Comparison of ENCODE assay signal across 35 mouse cellular contexts in the genomic region with DNA sequence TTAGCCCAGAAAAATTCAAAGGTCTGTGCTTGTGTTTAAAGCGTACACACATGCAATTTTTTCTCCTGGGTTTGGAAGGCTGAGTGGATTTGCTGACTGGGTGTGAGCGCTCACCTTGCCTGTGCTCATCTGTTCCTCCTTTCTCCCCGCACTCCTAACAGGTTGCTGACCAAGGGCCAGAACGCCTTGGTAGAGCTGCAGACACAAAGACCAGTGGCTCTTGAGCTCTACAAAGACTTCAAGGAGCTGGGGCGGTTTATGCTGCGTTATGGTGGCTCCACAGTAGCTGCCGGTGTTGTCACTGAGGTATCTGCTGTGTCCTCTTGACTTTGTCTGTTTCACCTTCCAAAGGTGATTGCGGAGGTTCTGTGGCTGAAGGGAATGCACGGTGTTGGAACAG. TPM values are rescaled to one million over a fixed set of nuclear protein-coding genes. Genes with fewer than 3 reads are reported as not detected.
"Had no signal": no experiment of that assay in that cellular context is flagged by ENCODE, and none has a peak within 500 bp of the region (broad histone marks: within the 10 kb centered on the region; RNA-seq: fewer than 3 reads in every experiment).

No protein-coding gene starts in this region.

- H3K4me2 ChIP-seq: embryonic facial prominence, embryonic 12.5 days; embryonic facial prominence, embryonic 13.5 days; embryonic facial prominence, embryonic 15.5 days; forebrain, embryonic 12.5 days; forebrain, embryonic 13.5 days; forebrain, embryonic 15.5 days had no signal

- ATAC-seq: forebrain, embryonic 13.5 days; forebrain, embryonic 14.5 days; forebrain, embryonic 15.5 days; forebrain, embryonic 16.5 days; forebrain, postnatal 0 days had no signal

- DNase-seq: cerebellum, adult 2 months; cerebellum, adult 8-10 months; cerebellum, adult 9-10 months; cerebellum, adult 9-11 months; cerebellum, postnatal 10 days; cerebellum, postnatal 14 days; cerebellum, postnatal 25 days; cerebellum, postnatal 36 days; embryo, embryonic 11 days; forebrain, postnatal 0 days; gastrocnemius, adult 2 months; gastrocnemius, postnatal 10 days; gastrocnemius, postnatal 14 days; gastrocnemius, postnatal 25 days; gastrocnemius, postnatal 36 days; heart, adult 18-20 months; heart, adult 2 months had no signal

- H3K4me1 ChIP-seq: embryonic facial prominence, embryonic 10.5 days; embryonic facial prominence, embryonic 12.5 days; embryonic facial prominence, embryonic 13.5 days; embryonic facial prominence, embryonic 15.5 days; forebrain, embryonic 12.5 days; forebrain, embryonic 13.5 days; forebrain, embryonic 15.5 days had no signal

- H3K4me3 ChIP-seq: embryonic facial prominence, embryonic 10.5 days; embryonic facial prominence, embryonic 12.5 days; embryonic facial prominence, embryonic 13.5 days; embryonic facial prominence, embryonic 15.5 days; erythroblast, embryonic 14.5 days; forebrain, embryonic 10.5 days; forebrain, embryonic 12.5 days; forebrain, embryonic 13.5 days; forebrain, embryonic 15.5 days; gastrocnemius, adult 2 months; heart, adult 2 months had no signal

- H3K27ac ChIP-seq: embryonic facial prominence, embryonic 10.5 days; embryonic facial prominence, embryonic 12.5 days; embryonic facial prominence, embryonic 13.5 days; embryonic facial prominence, embryonic 15.5 days; forebrain, embryonic 10.5 days; forebrain, embryonic 12.5 days; forebrain, embryonic 13.5 days; forebrain, embryonic 15.5 days; gastrocnemius, adult 2 months; heart, adult 2 months had no signal

- H3K9ac ChIP-seq: embryonic facial prominence, embryonic 12.5 days; embryonic facial prominence, embryonic 13.5 days; embryonic facial prominence, embryonic 15.5 days; forebrain, embryonic 12.5 days; forebrain, embryonic 13.5 days; forebrain, embryonic 15.5 days; forebrain, postnatal 0 days had no signal

- H3K27me3 ChIP-seq: embryonic facial prominence, embryonic 12.5 days; embryonic facial prominence, embryonic 13.5 days; embryonic facial prominence, embryonic 15.5 days; forebrain, embryonic 12.5 days; forebrain, embryonic 13.5 days; forebrain, embryonic 15.5 days had no signal

- H3K9me3 ChIP-seq: embryonic facial prominence, embryonic 10.5 days; embryonic facial prominence, embryonic 12.5 days; embryonic facial prominence, embryonic 13.5 days; embryonic facial prominence, embryonic 15.5 days; forebrain, embryonic 10.5 days; forebrain, embryonic 12.5 days; forebrain, embryonic 13.5 days; forebrain, embryonic 15.5 days had no signal

RNA-seq across cellular contexts. Expression of gene Aldh8a1, which starts 9.6 kb away (rescaled TPM):
- total RNA-seq: common myeloid progenitor, adult 5-6 weeks; gastrocnemius, adult 18-20 months; gastrocnemius, adult 2 months; gastrocnemius, postnatal 14 days; gastrocnemius, postnatal 25 days; gastrocnemius, postnatal 36 days; granulocyte monocyte progenitor cell, adult 5-6 weeks; heart, adult 18-20 months; heart, adult 2 months; heart, adult 8-10 months had no signal
- polyA plus RNA-seq: embryonic facial prominence, embryonic 11.5 days; embryonic facial prominence, embryonic 13.5 days; embryonic facial prominence, embryonic 14.5 days; embryonic facial prominence, embryonic 15.5 days; erythroblast, embryonic 14.5 days; forebrain, embryonic 10.5 days; forebrain, embryonic 11.5 days; forebrain, embryonic 12.5 days; forebrain, embryonic 14.5 days; forebrain, embryonic 15.5 days; forebrain, embryonic 16.5 days; forebrain, postnatal 0 days; heart, adult 2 months had no signal
